Mouse (Mus musculus) ovary, postnatal 14 days (tissue): ENCODE results near the gene Zbtb46.

Source experiments
- DNase-seq: peaks from one replicate; pipeline ENCODE4 v3.0.0; 2022; ENCODE audit warnings: low spot score

Zbtb46 gene

DNA sequence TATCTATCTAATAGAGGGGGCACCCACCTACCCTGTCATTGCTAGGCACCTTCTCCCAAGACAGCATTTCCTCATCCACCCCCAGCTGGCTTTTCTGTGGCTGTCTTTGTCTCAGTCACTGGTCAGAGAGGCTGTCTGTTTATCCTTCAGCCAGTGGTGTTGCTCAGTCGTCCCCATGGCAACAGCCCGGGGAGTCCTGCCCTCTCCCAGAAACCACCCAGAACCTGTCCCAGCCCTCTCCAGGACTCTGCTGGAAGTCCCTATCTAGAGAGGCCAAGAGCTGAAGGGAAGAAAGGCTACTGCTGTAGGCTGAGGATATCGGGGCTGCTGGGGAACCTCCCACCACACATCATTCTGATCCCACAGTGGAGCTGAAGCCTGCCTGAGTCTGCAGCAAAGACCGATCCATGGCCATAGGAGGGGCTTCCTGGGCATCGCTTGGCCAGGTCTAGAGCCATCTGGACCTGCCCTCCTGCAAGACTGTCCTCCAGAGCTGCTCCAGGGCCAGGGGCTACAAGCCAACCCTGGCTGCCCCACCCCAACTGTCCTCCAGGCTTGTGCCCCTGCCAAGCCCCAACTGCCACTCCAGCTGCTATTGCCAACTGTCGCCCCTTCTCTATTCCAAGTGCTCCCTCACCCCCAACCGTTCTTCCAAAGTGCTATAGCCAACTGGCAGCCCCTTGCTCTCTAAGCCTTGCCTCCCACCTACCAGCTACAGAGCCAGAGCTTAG is 3.9 kb upstream of the Zbtb46 start:
- DNase-seq = peak; percentile 60

DNA sequence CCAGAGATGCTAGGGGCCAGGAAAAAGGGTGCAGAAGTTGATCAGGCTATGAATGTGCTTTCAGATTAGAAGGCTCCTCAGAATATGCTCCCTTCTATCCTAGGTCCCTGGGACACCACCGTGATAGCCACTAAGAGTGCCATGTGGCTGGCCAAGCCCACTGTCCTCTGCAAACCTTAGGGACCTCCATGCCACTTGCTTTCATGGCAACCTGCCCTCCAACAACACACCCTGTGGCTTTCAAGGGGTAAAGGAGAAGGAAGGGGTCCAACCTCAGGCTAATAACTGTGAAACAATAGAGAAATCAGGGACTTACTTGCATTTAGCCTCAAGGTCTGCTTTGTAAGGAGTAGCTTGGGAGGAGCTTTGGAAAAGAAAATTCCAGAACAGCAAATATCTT is 3.4 kb upstream of the Zbtb46 start:
- no peak for DNase-seq

DNA sequence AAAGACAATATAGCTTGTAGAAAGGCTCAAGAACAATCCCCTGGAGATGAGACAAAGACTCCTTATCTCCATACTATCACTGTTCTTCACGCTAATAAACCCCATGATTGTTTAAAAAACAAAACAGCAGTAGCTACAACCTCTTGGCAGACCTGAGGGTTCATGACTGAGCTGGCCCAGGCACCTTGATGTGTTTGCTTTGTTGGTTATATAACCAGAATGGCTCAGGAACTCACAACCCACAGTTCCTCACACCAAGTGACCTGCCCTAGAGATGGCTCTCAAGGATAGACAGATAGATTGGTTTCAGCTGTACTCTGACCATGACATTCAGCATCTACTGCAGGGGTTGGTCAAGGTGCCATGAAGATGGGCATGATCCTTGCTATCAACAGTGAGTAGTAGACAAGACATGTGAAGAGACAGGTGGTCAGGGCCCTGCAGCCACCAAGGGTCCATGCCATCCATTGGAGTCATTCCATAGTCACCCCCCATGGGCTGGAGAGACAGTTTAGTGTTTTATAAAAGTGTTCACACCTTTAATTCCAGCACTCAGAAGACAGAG is 2.4 kb upstream of the Zbtb46 start:
- DNase-seq = no peak

DNA sequence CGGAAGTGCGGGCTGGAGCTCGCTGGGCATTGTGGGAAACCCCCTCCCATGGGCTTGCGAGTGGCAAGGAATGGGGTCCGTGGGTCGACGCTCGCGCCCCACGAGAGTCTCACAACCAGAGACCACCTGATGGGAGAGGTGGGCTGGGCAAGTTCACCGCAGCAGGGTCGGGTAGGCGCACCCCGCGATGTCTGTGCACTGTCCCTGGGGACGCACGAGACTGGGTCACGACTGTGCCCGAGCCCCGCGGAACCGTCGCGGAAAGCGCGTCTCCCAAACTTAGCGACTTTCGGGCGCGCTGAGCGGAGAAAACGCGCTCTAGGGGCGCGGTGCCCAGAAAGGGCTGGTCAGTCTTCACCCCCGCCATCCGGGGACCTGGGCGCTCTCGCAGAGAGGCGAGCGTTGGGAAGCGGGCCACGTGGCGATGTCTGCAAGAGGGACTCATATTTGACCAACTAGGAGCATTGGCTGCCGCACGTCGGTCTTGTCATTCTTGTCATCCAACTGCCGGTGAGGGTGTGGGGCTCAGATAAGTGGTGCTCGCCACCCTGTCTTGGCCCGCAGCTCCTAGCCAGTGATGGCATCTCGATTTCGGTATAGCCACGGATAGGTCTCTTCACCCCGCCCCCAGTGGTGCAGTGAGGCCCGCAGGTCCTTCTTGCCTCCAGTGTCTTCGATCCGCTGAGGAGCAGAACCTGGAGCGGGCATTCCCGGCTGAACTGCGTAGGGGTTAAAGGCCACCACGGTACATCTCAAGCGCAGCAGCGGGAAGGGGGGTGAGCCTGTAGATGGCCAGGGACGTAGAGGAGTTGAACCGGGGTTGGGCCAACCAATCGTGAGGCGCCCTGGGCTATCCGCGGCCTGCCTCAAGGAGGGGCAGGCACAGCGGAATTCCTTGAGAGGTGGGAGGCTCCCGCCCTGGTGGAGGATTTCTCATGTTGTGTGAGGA is 721 bp upstream of the Zbtb46 start:
- DNase-seq = peak; percentile 49

DNA sequence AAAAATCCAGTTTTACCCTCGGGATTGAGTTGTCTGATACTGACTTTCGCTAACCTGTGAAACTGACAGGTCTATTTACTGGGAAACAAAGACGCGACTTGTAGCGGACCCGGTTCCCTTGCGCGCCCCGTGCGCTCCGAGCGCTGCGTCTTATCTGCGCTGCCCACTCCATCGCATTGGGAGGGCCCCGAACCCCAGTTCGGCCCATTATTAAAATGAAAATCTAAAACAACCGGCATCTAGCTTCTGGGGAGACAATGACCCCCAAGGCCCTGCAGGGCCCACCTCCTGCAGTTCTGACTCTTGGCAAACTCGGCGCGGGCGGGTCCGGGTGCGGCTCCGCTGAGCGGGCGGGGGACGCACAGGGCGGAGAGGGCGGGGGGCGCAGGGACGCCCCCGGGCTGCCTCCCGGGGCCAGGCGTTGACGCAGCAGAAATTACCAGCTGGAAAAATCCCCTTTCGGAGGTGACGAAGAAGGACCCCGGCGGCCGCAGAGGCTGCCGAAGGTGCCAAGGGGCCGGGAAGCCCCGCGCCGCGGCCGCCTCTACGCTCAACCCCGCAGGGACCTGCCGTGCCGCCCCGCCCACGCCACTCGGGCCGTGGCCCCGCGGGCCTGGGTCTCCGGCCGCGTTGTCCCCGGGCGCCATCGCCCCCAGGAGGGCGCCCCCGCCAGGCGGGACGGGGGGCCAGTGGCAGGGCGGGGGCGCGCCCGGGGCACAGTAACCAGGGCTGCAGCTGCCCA is 644 bp downstream of the Zbtb46 start:
- DNase-seq = peak; percentile 26

DNA sequence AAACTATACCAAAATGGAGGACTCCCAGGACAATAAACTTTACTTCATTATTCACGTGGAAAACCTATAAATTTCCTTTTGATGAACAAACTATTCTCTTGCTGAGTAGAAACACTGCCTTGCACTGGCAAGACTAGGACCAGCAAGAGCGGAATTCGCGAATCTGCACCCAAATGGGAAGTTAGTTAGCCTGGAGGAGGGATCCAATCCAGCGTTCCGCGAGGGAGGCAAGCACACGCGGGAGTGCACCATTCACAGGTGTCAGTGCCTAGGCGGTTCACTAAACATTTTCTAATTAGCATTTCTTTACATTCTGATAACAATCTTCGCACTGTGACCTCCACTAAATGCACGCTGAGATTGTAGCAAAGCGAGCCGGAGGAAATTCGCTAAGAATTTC is 1.4 kb downstream of the Zbtb46 start:
- no peak for DNase-seq

DNA sequence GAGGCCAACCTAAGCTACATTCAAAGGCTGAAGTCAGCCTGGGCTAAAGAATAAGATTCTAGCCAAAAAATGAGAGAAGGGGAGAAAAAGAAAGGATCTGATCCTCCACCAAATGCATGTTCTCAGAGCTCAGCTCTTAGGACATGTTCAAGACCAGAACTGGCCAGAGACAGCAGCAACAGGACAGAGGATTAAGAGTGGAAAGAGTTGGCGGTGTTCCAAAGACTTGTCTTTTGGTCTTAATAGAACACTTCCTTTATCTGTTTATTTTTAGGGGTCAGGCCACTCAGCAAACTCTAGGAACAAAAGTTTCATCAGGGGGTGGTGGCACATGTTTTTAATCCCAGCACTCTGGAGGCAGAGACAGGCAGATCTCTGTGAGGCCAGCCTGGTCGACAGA is 3.3 kb downstream of the Zbtb46 start:
- DNase-seq = no peak

DNA sequence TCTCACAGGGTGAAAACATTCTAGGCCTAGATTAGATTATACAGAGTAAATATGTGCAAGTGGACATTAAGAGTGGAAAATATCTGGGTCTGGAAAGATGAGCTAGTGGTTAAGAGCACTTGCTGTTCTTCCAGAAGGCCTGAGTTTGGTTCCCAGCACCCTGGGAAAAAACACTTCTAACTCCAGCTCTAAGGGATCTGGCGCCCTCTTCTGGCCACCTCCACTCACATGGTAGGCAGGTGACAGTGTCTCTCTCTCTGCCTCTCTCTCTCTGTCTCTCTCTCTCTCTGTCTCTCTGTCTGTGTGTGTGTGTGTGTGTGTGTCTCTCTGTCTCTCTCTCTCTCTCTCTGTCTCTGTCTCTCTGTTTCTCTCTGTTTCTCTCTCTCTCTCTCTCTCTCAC is 6.0 kb downstream of the Zbtb46 start:
- no peak for DNase-seq

DNA sequence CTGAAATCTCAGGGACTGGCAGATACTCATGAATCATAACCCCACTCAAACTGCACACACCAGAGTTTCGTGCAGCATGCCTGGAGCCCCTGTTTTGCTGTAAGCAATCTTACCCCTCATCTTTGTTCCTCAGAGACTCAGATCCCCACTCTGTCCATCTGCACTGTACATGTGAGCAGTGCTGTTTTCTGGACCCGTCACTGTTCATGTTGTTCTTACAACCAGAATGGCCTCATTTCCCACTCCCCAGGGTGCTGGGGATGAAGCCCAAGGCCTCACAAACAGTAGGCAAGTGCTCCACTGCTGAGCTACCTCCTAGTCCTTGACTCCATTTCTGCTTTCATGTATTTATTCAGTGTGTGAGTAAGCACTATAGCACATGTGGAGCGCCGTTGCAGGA is 7.0 kb downstream of the Zbtb46 start:
- DNase-seq = no peak

DNA sequence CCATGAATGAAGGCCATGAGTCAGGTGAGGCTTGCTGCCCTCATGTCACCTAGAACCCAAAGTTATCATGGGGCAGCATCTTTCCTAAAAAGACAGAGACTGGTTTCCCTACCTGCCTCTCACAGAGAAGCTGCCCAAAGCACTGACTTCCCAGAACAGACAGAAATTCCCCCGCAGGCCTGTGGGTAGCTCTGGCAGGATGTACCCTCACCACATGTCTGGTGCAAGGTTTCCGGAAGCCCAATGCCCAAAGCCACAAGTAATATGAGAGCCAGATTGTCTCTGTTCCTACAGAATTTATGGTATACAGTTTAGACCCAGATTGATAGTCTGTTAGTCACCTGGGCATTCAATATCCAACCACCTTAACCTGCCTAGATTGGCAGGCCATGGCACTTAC is 16.2 kb downstream of the Zbtb46 start:
- no peak for DNase-seq

DNA sequence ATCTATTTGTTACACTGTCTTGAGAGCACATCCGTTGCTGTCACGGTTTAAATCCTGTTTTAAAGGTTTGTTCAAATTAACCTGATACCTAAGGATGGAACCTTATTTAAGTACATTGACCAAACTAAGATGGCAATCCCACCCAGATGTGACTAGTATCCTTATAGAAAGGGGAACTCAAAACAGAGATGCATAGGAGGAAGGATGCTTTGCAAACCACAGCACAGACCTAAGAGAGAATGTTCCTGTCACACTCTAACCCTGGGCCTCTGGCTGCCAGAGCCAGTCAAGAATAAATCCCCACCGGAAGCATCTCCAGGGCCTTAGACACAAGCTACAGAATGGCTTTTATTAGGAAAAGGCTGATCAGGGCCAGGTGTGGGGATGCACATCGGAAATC is 21.1 kb downstream of the Zbtb46 start:
- no peak for DNase-seq

DNA sequence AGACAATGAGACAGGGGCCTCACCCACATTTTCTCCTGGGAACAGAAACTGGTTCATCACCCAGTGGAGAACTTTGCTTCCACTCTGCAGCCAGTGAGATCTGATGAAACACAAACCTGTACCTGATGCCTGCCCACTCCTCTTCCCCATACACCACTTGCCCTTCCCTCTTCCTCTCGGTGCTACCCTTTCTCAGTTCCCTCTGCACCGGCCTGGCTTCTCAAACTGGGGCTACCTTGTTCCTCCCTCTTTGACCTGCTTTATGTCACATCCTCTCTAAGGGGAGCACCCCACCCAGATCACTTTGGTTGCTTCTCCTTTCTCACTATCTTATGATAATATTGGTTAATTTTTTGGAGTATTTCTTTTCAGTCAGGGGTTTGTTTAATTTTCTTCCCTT is 23.0 kb downstream of the Zbtb46 start:
- no peak for DNase-seq

DNA sequence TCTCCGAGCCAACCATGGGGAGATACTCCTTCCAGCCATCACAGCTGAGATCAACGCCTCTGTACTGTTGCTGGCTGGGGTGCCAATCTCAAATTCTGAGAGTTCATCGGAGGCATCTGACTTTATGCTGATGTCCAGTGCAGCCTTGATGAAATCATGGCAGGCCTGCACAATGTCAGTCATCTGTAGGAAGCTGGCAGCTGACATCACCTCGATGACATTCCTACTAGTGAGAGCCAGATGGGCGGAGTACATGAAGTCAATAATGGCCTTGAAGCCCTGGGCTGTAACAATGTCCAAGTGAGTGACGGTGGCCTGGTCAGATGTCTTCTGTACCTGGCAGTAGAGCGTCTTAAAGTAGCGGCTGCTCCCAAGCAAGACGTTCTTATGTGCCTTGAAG is 35.4 kb downstream of the Zbtb46 start:
- DNase-seq = no peak

DNA sequence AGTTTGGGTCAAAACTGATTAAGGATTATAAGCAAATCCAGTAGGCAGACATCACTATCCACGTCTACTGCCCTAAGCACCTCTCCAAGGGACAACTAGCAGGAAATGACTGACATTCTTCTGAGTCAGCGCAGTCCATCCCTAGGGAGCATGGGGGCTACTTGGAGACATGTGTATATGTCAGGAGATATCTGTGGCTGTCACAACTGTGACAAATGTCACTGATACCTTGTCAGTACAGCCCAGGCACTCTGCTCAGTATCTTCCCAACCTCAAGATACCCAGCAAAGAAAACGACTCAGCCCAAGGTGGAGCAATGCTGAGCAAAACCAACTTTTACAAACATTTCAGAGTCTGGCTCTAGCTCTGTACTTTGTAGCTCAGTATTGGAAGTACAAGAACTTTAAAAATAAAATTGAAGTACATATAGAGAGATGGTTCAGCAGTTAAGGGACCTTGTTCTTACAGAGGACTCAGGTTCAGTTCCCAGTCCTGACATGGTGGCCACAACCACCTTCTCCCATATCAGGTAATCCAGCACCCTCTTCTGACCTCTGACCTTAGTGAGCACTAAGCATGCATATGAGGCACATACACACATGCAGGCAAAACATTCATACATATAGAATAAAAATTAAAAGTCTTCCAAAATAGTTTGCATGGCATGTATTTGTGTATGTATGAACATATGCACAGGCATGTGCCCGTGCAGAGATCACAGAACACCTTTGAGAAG is 38.2 kb downstream of the Zbtb46 start:
- no peak for DNase-seq

DNA sequence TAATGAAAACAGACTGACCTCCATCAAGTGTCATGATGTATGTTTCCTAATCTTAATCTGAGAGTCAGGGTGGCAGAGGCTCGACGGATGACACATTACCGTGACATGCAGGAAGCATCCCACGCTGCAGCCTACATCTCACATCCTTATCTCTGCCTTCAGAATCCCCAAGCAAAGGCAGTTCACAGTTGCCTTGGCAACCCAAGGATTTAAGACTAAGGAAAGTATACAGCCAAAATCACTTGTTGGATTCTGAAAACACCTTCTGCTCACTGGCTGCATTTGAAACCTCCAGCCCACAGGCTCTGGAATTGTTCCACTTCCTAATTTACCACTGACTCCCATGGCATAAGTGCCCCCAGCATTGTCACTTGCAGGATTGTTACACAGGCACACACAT is 38.8 kb downstream of the Zbtb46 start:
- no peak for DNase-seq

DNA sequence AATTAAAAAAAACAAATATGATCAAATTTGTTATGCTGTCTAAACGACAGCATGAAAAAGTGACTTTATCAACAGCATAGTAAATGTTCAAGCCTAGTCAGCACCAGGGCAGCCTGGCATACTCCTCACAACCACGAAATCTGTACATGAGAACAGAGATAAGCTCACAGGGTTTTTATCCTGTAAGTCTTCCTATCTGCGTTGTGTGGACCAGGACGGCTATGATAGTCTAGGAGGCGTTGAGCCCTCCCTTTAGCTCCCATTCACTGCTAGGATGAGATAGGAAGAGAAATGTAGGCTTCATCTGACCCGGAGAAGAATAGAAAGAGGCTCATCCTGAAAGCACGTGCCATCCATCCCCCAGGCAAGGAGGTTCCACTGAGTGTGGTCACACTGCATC is 39.9 kb downstream of the Zbtb46 start:
- no peak for DNase-seq

DNA sequence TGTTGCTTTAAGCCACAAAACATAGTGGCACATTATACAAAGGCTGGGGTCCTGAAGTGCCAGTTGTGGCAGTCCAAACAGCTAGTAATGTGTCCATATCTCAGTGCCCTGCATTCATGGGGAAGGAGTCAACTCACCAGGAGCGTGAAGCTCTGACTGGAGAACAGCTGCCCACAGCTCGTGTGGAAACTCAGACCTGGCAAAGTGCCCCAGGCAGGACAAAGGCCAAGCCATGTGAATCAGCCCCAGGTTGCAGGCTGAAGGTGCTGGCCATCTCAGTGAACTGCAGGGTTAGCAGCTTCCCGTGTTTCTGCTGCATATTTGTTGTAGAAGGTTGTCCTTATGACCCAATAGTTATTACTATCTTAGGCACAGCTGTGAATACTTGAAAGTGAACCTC is 43.3 kb downstream of the Zbtb46 start:
- peak; percentile 33 for DNase-seq

DNA sequence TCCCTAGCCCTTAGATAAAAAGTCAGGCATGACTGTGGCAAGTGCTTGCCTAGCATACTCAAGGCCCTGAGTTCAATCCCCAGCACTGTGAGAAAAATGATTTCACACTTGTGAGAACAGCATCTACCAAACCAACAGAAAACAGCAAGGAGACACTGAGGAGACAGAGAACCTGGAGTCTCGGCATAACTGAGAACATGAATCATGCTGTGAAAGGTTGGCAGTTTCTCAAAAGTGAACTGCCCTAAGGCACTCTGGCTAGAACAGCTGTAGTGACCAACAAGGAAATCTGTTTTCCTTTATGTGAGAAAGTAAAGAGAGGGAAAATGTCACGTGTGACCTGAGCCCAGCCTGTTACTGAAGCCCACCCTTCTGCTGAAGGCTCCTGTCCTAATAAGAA is 46.1 kb downstream of the Zbtb46 start:
- no peak for DNase-seq

DNA sequence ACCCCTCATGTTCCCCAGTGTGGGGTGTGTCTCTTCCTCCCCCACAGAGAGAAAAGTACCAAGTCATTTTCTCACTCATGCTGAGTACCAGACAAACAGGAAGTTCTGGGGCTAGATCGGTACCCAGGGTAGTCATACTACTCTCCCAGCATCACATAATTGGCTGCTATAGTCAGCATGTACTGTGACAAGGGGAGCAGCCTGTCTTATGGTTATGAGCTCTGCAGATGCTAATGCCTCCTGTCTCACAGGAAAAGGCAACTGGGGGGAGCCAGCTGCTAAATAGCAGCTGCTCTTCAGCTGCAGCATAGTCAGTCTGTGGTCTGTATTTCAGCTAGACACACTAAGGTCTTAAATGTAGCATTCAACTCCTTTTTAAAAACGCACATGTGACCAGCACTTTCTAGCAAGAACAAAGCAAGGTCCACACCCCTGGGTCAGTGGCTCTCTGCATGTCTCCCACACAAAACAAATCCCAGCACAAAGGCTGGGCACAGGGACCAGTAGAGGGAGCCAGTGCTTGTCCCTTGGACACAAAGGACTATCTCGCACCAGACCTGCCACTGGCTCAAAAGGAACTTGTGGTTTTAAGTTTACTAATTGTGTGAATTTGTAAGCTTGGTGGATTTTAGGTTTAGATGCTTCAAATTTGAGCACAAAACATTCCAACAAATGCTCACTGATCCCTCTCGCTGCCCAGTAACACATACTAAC is 48.3 kb downstream of the Zbtb46 start:
- peak; percentile 60 for DNase-seq

DNA sequence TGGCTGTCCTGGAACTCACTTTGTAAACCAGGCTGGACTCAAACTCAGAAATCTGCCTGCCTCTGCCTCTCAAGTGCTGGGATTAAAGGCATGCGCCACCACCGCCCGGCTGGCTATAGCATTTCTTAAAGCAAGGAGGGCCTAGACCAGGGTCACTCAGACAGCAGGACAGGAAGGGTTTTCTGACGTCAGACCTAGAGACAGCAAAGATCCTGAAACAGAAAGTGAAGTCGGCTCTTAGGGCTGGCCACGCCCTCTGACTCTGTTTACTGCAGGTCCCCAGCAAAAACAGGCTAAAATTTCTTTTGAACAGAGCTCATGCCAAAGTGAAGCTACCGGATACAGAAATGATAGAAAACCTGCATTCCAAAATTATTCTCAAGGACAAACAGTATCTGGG is 49.6 kb downstream of the Zbtb46 start:
- no peak for DNase-seq

DNA sequence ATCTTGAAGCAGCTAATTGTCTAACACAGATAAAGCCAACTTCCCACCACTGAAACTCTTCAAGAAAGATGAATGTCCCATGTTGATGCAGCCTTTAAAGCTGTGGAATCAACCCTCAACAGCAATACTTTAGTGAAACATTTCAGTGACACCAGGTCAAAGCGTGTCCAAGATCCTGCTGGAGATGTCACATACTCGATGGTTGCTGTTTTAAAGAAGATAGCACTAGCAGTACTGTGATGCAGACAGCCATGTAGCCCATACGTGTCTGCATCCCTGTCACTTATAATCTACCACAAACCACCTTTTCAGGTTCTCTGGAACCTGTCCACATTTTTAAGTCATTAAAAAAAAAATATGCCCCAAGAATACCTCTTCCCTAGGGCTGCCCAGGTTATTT is 55.5 kb downstream of the Zbtb46 start:
- DNase-seq = no peak
